Mouse (Mus musculus) urinary bladder, adult 2 months (tissue): ENCODE measurements around the gene Hmga1. TPM values are rescaled to one million over a fixed set of nuclear protein-coding genes. Genes with fewer than 3 reads are reported as not detected.

Experiments used
- DNase-seq: peaks from one replicate; pipeline ENCODE4 v3.0.0; 2022; ENCODE audit warnings: low spot score
- polyA plus RNA-seq: library from polyadenylated mRNA; depleted of rRNA; stranded (reverse); fragments of >200 nt; gene quantifications from 2 replicates; pipeline ENCODE4 v1.2.3, GENCODE M21; 2012; rRNA removed

Hmga1 gene
- polyA plus RNA-seq: 55.1 and 65.1 TPM in 2 replicates

DNA sequence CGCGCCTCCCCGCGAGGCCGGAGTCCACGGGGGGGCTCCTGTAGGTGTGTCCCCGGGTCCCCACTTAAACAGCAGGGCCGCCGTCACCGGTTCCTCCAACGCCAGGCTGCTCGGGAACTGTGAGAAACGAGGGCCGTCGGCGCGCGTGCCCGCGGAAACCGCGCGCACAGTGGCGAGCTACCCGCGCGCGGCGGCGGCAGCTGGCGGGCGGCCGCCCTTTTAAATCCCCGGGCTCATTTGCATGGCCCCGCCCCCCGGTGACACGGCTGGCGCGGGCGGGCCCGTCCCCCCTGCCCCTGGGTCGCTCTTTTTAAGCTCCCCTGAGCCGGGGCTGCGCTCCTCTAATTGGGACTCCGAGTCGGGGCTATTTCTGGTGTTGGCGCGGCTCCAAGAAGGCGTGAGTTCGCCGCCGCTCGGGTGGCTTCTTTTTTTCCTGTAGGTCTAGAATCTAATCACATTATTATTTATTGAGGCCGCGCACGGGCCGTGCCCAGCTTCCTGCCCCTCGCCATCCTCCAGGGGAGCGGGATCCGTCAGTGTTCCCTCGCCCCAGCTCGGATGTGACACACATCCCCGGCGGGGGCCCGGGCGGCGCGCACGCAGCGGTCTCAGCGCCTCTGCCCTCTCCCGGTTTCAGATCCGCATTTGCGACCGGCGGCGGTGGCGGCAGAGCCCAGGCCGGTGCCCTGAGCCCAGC is at the start of gene Hmga1:
Gene Hmga1, plus strand, starts transcription at position 183 of the 697 bp plus-strand sequence.
- DNase-seq: peak; percentile 77

DNA sequence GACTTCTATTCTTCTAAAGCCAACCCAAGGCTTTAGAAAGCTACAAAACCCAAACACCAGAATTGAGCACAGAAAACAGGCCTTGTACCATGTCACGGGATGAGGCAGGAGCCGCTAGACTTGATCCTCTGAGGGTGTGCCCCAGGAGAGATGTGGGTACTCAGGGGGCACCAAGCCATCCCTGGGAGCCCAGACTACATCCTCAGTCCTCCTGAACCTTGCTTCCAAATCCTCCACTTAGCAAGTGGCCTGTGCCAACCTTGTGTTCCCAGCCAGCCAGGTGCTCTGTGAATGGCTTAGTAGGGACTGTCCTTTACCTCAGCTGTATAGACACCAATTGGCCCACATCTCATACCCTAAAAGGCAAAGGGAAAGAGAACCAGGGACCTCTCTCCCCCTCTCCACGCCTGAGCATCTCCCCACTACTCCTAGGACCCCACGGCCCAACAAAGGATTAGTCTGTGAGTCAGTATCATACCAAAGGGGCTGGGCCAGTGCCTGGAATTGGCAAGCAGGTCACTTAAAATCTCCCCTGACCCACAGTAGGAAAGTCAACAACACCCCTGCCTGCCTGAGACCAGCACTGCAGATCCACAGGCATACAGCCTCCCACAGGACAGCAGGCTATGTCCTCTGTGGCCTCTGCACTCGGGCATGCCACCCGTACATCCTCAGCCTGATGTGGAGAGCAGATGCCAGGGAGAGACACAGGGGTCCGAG is 49.3 kb upstream of the Hmga1 start:
- no peak for DNase-seq

DNA sequence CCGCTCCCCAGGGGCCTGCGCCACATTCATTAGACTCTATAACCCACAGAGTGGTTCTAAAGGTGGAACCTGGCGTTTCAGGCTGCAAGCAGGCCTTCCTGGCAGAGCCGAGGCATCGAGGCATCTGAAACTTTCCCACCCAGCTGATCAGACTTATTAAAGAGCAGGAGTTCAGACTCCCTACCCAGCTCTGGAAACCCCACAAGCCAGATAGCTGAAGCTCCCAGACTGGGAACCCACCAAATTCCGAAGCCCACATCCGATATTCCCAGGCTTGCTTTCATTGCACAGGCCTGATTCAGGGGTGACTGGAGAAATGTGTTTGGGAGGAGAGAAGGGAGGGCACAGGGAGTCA is 48.7 kb upstream of the Hmga1 start:
- no peak for DNase-seq

DNA sequence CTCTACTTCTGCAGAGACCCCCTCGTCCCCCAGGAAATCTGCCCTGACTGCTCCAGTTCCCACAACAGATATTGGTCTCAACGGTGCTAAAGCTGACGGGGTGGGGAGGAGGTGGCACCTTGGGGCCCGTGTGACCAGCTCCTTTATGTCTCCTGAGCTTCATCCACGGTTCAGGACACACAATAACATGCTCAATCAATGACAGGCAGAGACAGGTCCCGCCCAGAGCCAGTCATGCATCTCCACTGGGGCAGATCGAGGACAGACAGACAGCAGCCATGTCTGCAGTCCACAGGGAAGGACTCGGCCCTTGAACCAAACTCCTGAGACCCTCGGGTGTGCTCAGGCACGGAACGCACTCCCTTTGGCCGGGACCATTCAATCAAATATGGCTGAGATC is 48.3 kb upstream of the Hmga1 start:
- no peak for DNase-seq

DNA sequence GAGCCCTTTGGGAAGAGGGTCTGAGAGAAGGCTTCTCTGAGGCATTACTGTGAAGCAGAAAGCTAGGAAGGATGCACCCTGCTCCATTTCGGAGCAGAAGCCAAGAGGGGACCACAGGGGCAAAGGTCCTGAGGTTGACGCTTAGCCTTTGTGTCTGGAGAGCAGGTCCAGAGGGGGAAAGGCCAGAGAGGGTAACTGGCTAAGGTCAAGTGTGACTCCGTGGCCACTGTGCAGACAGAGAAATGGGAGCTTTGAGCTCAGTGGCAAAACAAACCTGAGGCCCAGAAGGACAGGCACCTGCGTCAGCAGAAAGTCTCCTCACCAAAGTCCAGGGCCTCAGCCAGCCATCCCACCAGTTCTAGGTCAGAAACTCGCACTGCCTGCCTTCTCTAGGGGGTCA is 47.8 kb upstream of the Hmga1 start:
- no peak for DNase-seq

DNA sequence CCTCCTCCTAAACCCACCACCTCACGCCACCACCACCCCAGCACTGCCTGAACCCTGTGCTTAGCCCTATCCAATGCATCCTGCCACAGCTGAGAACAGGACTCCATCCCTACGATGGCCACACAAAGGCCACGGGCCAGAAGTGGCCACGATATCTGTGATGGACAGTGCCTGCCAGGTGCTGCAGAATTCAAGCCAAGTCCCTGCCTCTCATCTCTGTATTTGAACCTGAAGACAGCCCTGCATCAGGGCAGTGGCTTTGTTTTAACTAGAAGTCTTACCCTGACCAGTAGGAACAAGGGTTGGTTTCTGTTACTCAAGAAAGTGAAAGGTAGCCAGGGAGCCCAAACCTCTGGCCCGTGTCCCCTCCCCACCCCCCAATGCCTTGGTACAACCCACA is 47.2 kb upstream of the Hmga1 start:
- DNase-seq: no peak

DNA sequence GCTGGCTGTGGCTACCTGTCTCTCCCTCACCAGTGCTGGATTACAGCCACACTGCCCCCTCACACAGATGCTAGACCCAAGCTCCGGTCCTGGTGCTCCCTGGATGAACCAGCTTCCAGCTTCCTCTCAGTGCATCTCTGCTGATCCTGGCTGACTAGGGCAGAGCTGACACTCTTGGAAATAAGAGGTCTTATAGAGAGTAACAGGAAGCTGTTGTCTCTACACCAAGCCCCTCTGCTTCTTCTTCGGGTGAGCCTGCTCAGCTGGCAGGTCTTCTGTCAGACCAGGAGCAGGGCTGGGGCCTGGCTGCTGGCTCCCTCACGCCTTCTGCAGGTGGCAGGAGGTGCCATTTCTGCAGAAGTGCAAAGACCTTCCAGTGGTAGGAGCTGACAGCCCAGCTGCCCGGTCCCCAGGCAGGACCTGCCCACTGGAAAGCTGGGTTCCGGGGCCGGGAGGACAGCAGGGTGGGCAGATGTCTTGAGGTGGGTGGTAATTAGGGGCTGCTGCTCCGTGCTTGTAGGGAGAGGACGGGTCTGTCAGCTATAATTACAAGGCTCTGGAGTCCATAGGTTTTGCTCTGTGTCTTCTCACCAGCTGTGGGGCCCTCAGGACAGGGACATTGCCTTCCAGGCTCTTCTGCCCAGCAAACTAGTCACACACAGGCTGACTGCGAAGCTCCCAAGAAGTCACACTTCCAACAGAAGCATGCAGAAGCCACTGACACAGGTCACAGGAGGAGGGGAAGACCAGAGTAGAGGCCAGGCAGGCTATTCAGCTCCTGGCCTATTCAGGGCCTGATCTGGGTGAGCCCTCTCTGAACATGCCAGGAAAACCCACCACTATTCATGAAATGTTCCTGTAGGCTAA is 45.8 kb upstream of the Hmga1 start:
- no peak for DNase-seq

DNA sequence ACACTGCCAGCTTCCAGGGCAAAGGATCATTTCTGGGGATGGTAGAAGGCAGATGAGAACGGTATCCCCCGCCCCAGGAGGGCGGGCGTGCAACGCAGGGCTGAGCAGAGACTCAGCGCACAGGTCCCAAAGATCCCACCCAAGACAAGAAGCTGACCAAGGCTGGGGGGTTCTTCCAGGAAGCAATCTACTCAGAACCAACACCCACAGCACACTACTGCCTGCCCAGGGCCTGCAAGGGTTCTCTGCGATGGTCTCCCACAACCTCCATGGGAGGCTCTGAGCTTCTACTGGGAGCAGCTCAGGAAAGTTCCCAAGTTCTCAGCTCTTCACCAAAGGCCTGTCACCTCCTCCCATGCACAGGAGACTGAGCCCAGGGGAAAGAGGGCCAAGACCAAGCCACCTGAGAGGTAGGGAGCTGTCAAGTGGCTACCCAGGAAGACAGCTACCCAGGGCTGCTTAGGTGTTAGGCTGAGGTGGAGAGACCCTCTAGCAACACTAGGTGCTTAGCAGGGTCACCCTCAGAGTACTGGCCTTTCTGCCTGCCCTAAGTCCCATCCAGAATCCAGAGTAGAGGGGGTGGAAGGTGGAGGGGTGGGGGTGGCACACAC is 45.1 kb upstream of the Hmga1 start:
- DNase-seq: no peak

DNA sequence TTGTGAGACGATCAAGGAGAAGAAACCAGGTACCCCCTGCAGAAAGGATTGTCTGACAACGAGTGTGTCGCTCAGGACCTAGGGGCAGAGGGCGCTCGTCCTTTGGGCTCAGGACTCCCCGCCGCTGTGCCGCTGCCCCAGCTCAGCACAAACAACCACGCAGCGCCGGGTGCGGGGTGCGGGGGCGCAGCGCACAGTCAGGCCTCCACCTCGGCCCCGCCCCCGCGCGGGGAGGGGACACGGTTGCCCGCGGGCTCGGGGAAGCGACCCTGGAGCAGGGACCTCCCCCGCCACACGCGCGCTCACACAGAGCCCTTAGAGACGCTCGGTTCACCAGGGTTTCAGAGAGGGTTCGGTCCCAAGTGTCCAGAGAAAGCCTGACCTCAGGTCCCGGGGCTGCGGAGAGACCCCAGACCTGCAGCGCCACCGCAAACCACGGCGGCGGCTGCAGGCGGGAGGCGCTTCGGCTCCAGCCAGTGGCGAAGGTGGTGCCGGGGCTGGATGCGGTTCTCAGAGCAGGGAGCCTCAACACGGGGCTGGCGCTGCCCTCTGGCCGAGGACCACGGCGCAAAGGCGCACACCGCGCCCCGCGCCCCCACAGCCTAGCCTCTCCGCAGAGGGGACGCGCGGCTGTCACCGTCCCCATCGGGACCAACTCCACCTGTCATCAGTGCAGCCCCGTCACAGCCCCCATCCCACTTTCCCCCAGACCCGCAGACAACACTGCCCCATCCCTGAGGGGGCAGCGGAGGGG is 44.3 kb upstream of the Hmga1 start:
- no peak for DNase-seq

DNA sequence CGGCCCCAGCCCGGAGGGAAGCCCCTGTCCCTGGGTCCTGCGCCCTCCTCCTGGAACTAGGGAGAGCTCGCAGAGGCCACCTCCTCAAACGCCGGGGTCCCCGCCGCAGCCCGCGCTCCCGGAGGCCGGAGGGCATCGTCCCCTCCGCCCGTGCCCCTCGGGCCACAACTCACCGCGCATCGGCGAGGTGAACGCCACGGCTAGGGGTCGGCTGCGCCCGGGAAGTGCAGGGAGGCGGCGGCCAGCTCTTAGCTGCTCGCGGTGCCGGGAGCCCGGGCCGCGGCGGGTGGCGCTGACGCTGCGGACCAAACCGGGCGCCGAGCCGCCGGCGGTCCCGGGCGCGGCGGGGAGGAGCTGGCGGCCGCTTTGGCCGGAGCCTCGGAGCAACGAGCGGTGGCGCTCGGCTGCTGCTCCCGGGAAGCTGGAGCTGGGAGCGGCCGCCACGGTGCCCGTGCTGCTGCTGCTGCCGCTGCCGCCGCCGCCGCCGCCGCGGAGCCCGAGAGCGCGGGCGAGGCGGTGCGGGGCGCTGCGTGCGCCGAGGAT is 43.6 kb upstream of the Hmga1 start:
- no peak for DNase-seq

DNA sequence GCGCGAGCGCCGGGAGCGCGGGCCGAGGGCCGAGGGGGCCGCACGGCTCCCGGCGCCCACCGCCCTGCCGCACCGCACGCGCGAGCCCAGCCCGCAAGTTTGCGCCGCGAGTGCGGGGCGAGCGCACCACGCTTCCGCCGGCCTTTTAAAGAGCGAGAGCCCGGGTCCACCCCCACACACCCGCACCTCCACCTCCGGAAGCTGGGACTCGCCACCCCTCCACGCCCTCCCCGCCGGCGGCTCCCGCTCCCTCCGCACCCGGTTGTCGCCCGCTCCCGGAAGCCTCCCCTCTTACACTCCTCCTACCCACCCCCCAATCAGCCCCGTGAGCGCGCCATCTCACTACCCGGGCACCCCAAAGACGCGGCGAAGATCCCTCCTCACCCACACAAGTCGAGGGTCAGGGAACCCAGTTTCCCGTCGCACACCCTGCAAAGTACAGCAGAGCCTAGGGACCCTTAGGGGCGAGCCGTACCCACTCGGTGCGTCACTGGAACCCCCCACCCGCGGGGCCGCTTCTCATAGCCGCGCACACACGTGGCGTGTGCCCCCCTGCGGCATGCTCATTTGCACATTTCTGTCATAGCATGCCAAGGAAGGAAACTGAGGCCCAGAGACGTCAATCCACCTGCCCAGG is 42.9 kb upstream of the Hmga1 start:
- DNase-seq: no peak

DNA sequence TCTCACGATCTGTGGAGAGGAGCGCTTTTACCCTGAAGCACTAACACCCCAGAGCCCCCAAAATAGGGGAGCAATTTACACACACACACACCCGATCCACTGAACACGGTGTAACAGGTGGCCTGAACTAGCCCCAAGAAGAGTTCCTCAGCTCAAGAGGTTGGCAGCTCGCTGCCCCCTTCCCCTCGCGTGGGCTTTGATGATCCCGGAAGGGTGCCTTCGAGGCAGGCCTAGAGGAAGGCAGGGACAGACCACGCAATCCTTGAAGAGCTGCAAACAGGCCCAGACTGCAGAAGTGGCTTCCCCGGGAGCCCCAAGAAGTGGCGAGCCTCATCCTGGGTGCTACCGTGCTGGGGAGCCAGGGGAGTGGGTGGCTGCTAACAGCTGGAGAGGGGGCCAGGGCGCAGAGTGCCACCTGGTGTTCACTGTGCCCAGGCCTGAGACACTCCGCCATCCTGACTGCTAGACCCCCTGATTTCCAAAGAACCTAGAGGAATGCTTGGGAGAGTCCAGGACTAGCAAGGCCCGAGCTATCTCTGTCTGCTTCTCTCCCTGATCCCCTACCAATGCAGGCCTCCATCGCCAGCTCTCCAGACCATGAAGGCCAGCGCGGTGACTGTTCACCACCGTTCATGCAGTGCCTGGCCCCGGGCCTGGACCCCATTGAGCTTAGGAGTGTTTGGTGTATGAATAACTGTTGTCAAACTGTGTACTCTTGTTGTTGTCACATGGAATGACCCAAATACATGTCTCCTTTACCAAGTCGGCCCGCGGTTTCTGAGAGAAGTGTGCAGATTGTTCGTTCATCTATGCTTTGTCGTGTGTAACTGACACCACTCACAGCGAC is 42.2 kb upstream of the Hmga1 start:
- no peak for DNase-seq

DNA sequence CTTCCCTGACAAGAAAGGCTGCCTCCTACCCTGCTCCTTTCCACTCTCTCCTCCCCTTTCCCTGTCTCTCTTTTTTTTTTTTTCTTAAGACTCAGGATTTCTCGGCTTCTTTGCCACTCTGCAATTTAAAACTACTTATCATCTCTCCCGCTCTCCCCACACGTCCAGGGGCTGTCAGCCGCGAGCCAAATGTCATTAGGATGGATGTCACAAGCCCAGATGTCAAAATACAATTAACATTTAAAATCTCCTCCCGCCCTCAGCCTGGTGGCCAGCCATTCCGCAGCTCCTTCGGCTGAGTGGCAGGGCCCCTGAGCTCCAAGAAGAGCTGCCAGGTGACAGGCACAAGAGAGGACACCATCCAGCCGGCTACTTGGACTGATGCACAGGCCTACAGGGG is 38.0 kb upstream of the Hmga1 start:
- DNase-seq: no peak

DNA sequence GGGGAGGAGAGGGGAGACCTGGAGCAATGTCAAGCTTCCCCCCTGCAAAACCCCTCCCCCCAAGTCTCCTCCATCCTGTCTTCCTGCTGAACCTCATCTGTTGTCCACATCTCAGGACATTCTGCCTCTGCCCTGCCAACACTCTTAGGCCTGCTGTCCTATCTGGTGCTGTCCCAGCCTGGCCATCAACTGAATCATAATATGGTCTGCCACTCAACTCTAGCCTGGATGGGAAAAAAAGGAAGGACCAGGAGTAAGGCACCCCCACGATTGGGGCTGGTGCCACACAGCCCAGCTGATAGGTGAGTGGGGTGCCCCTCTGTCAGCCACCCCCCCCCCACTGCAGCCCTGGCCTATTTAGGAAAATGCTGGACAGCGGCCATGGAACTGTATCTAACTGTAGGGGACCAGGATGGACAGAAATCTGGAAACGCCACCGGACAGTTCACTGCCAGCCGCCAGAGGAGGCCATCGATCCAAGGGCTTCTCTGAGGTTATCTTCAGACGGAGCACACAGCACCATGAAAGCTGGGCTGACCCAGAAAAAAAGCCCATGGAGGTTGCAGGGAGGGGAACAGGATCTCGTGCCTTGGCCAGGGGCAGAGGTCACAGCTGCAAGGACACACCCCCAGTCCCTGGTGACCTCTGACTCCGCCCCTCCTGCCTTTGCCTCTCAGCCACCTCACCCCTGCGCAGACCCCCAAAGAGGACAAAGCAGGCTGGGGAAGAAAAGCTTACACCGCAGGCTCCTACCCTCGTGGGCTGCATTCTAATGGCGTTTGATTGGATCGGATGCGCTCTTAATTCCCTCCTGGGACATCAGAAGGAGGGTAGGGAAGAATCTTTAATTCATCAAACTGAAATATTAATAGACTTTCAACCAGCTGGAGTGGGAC is 37.3 kb upstream of the Hmga1 start:
- no peak for DNase-seq

DNA sequence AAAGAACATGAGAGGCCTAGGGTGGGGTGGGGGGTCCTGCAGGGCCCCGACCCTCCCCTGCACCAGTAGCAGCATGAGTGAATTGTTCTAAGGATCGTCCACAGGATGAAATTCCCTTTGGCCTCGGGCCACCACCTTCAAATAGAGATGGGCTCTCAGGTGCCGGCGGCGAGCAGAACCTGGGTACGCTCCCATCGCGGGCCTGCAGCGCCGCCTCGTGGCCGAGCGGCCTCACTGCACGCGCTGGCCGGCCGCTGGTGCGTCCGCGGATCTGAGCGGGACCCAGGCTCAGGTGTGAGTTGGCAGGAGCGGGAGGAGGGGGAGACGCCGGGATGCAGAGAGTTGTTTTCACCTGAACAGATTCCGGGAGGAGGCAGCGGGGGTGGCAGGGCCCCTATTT is 35.7 kb upstream of the Hmga1 start:
- DNase-seq: peak; percentile 46

DNA sequence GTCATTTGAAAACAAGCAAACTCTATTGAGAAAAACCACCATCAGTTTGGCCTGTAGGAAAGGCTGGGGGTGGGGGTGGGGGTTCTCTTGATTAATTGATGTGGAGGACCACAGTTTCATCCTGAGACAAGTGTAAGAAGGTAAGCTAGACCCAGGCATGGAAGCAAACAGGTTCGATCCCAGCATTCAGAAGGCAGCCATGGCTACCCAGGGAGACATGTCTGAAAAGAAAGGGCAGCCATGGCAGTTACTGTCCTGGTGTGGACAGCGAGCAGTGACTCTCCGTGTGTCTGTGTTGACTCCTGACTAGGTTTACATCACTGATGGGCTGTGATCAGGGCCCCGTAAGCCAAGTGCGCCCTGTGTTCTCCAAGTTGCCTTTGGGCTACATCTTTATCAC is 35.0 kb upstream of the Hmga1 start, which contains the start of gene Grm4:
Gene Grm4, minus strand, starts transcription at position 101 of the 400 bp plus-strand sequence.
- no peak for DNase-seq

DNA sequence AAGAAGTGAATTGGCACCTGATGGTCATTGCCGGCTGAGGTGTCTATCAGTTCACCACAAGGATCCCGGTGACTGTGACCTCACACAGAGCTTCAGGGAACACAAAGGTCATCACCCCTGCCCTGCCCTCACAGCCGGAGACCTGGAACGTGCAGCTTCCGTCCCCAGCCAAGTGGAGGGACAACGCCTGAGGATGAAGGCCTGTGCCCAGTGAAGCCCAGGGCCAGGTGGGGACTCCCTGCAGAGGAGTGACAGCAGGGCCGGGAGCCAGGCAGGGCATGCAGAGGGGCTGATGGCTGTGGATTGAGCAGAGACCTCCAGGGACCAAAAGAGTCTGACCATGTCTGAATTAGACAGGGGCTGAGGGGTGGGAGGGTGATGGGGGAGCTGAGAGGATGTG is 33.2 kb upstream of the Hmga1 start:
- no peak for DNase-seq

DNA sequence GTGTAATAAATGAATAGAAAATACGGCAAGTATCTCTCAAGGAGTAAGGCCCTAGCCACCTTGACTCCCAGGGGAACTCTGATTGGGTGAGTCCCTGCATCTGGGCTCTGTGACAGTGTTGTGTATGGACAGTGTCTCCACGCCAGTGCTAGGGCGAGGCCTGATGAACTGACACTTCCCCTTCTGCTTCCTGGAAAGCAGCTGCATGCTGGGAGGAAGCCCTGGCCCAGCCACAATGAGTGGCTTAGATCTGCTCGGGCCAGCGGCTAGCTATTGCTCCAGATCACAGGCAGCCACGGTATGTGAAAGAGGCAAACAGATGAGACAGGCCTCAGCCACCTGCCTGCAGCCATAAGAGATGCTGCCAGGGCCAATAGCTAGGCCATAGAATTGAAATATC is 29.1 kb upstream of the Hmga1 start:
- DNase-seq: no peak

DNA sequence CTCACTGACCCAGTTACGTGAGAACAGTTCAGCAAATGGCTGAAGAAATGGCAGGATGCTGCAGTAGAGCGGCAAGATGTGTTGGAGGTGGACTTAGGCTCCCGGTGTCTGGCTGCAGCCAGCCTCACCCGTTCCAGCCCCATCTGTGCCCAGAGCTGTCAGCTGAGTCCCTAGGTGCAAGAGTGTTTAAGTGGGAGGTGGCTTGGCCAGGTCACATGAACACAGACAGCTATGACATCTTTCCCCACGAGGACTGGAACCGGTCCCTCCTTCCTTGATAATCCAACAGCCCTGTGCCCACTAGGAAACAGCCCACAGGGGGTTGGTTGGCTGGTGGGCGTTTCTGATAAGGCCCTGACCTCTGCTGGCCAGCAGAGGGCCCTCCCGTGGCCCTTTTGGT is 28.3 kb upstream of the Hmga1 start:
- no peak for DNase-seq
